Mouse (Mus musculus) erythroblast, embryonic 14.5 days (primary cell): ENCODE measurements at regions not wholly inside any gene's neighbourhood (a gene's known extent, or its start where the extent isn't known, plus 50 kb on each side); places are given as distances from the start of the nearest gene placed in this dataset.

ENCODE experiments used
- GATA1 ChIP-seq: IDR thresholded peaks from 2 replicates; pipeline ENCODE4 v1.6.1; 2012; ENCODE audit warnings: low read length, inconsistent platforms, mixed read lengths
- TAL1 ChIP-seq: IDR thresholded peaks from 3 replicates; pipeline ENCODE4 v1.6.1; 2012; ENCODE audit warnings: low read length, inconsistent platforms, mixed read lengths

DNA sequence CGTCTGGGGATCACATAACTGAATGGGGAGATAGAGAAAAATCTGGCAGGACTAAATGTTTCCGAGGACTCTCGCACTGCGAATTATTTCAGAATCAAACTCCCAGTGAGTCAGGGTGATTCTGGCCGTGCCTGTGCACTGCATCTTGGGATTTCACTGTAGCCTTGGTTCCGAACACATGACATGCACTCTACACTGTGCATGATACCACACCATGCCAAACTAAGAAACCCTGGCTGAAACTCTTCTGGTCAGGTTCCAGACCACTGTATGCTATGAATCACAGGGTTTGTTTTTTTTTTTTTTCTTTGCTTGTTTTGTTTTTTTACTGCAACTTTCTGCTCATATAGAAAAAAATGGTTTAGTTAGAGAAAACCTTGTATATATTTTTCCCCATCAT lies 79.7 kb upstream of the Runx1 start:
- TF ChIP-seq TAL1 (no peak), GATA1 (no peak)
